Mouse (Mus musculus): ENCODE data around the gene Iqgap2.

- TF ChIP-seq CTCF (IDR thresholded peaks at IDR 0.05; ENCODE audit: low read depth, low read length) (no peak), POLR2A (IDR thresholded peaks at IDR 0.05; ENCODE audit: insufficient read depth, low read length) (no peak)
Measured at GRCm38 (mm10) chr13:95672372-95672771, 219.3 kb downstream of the Iqgap2 start.
